Mouse (Mus musculus): ENCODE data around the gene Scn2b. TPM values are rescaled to one million over a fixed set of nuclear protein-coding genes. Genes with fewer than 3 reads are reported as not detected.

The Scn2b gene
- polyA plus RNA-seq, 1 experiment from 2014 or later = 5.3 TPM

DNA sequence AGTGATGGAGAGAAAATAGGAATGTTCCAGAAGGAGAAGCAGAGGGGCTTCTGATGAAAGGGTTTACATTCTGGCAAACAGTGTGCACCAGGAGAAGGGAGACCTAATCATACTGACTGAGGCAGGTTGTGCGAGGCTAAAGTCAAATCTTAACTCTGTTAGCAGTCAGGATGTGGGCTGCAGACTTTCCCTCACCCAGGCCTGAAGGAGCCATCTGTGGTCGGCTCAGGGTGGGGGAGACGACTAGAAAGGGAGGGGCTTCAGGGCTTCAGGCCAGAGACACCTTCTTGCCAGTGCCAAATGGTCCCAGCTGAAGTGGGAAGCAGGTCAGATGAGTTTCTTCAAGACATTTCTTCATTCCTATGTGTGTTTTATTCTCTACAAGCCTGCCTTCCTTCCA, 19.2 kb upstream of the Scn2b start:
- Histone ChIP-seq H3K36me3 (no peaks in the 10 kb centered on the region), H3K4me2 (replicated peaks) (no peak overlapping the region), H3K9ac (replicated peaks) (no peak overlapping the region), H3K27me3 (no peaks in the 10 kb centered on the region), H3K4me3 (no peak overlapping the region), H3K4me1 (no peaks in the 10 kb centered on the region), H3K9me3 (no peaks in the 10 kb centered on the region), H3K27ac (replicated peaks) (no peak overlapping the region)
- no peak for ATAC-seq (replicated peaks)
- 54% methylated on average over 3 of the region's 3 CpGs for WGBS

DNA sequence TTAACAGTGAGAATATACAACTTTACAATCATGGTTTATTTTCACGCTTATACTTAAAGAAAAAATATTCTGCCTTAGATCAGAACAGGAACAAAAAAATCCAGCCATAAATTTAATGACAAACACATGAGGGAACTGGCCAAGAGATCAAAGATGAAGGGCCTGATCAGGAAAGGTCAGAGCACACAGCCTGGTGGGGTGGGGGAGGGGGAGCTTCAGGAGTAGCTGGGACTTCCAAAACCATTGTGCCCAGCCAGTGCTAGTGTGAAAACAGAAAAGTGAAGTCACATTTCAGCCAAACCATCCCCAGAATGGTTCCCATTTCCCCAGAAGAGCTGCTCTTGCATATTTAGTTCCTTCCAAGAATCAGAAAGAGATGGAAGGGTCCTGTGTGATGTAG, 15.1 kb upstream of the Scn2b start:
- Histone ChIP-seq H3K4me1 (no peaks in the 10 kb centered on the region), H3K27ac (replicated peaks) (no peak overlapping the region), H3K4me2 (replicated peaks) (no peak overlapping the region), H3K36me3 (no peaks in the 10 kb centered on the region), H3K9ac (replicated peaks) (no peak overlapping the region), H3K27me3 (no peaks in the 10 kb centered on the region), H3K4me3 (no peak overlapping the region), H3K9me3 (no peaks in the 10 kb centered on the region)
- WGBS = 93% methylated on average over 1 of the region's 1 CpGs
- ATAC-seq (replicated peaks) = no peak

DNA sequence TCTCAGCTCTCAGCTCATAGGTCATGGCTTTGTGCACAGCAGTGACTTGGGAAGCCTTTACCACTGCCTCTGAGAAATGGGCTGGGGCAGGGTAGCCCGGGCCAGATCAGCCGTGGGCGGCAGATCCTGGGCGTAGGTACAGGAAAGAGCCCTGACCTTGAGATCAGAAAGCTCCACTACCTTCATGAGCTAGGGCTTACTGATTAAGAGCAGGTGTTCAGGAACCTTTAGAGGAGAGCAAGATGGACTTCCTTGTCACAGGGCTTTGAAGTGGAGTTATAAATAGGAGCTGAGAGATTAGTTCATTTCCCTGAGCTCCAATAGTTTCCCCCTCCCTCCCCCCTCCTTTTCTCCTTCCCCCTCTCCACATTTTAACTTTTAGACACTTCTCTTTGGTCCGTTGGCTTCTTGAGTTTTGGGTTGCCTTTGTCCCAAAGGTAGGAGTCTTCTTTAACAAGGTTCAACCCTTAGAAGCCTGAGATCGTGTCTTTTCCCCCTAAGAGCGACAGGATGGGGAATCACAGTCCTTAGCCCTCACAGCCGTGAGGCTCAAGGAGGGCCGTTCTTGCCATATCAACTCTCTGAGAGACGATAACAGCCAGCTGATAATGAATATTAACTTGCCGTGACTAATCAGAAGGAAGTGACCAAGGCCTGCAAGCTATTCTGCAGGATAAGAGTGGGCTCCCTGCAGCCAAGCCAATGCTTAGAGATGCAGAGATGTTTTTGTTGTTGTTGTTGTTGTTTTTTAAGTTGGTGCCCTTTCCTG, 14.2 kb upstream of the Scn2b start:
- Histone ChIP-seq H3K4me2 (replicated peaks) (no peak overlapping the region), H3K9ac (replicated peaks) (no peak overlapping the region), H3K27ac (replicated peaks) (no peak overlapping the region), H3K4me1 (no peaks in the 10 kb centered on the region), H3K36me3 (no peaks in the 10 kb centered on the region), H3K4me3 (no peak overlapping the region), H3K27me3 (no peaks in the 10 kb centered on the region), H3K9me3 (no peaks in the 10 kb centered on the region)
- ATAC-seq (replicated peaks) = no peak
- WGBS = 84% methylated on average over 11 of the region's 11 CpGs

DNA sequence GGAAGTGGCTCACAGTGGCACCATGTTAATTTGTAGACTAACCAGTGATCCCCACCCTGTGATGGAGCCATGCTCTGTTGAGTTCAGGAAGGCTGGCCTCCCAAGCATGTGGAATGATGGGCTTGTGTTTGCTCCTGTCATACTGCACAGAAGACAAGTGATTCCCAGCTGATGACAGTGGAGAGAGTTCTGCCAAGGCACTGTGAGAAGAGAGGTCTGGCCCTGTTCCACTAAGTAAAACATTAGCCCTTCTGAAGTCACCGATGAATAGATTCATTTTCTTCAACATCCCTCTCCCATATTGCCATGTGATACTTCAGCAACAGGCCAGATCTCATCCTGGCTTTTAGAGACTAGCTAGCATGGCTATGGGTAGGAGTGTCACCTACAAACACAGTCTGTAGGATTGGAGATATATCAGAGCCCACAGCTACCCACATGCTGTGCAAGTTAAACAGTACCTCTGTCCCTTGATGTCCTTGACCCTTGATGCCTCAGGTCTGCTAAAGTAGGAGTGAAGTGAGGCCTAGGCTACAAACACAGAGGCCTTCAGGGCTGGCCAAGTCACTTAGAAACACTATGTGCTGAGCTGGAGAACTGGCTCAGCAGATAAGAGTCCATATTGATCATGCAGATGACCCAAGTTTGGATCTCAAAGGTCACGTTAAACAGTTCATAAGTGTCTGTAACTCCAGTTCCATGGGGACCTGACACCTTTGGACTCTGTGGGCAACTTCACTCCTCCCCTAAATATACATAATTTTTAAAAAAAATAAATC, 11.8 kb upstream of the Scn2b start:
- Histone ChIP-seq H3K4me2 (replicated peaks) (no peak overlapping the region), H3K27me3 (no peaks in the 10 kb centered on the region), H3K36me3 (no peaks in the 10 kb centered on the region), H3K9ac (replicated peaks) (no peak overlapping the region), H3K9me3 (no peaks in the 10 kb centered on the region), H3K4me1 (no peaks in the 10 kb centered on the region), H3K27ac (replicated peaks) (no peak overlapping the region), H3K4me3 (no peak overlapping the region)
- no peak for ATAC-seq (replicated peaks)
- WGBS = 86% methylated on average over 2 of the region's 2 CpGs

DNA sequence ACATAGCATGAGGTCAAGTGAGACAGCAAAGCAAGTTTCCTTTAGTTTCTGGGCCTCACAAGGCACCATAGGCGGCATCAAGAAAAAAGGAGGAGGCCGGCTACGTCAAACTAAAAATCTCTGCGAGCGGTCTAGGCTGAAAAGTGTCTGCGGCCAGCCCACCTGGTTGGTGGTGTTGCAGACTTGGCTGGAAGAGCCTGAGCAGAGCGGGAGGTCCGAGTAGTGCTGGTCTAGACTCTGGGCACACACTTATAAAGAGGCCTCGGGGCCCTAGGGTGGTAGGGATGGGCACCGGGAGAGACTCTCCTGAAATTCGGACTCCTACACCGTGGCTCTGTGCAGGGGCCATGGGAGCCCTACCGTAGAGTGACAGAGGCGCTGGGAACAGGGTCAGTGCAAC, 1.9 kb upstream of the Scn2b start:
- peak; percentile 59; the same call in 1 of the 2 replicates for ATAC-seq (replicated peaks)
- H3K36me3 ChIP-seq = no peaks in the 10 kb centered on the region
- 2% methylated on average over 14 of the region's 14 CpGs for WGBS
- peaks cover 26% of the 10 kb centered on the region for H3K4me1 ChIP-seq
- peak overlapping the region; percentile 42 for H3K9ac ChIP-seq (replicated peaks)
- peak overlapping the region; percentile 34; the same call in 1 of the 2 replicates for H3K27ac ChIP-seq (replicated peaks)
- H3K4me2 ChIP-seq (replicated peaks) = peak overlapping the region; percentile 76
- H3K9me3 ChIP-seq = no peaks in the 10 kb centered on the region
- 0 out of 2 replicates have a peak, but pooled peaks cover 3% of the 10 kb centered on the region for H3K27me3 ChIP-seq
- H3K4me3 ChIP-seq = peak overlapping the region; percentile 49

DNA sequence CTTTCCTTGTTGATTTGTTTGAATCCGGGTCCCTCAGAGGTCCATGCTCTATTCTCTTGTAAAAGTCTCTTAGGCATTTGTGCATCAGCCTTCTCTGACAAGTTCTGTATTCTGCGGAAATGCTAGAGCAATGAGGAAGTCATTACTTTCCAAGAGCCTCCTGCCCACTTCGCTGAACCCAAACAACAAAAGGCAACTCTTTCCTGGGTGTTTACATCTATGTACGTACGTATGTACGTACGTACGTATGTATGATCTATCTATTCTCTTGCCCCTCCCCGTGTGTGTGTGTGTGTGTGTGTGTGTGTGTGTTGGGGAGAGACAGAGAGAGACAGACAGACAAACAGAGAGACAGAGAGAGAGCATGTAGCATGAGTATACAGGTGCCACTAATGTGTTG, 763 bp upstream of the Scn2b start:
- H3K9me3 ChIP-seq = no peaks in the 10 kb centered on the region
- H3K4me2 ChIP-seq (replicated peaks) = no peak overlapping the region
- H3K27me3 ChIP-seq = 0 out of 2 replicates have a peak, but pooled peaks cover 3% of the 10 kb centered on the region
- no peak overlapping the region for H3K27ac ChIP-seq (replicated peaks)
- H3K4me1 ChIP-seq = peaks cover 31% of the 10 kb centered on the region
- no peak overlapping the region for H3K4me3 ChIP-seq
- WGBS = 73% methylated on average over 9 of the region's 9 CpGs
- ATAC-seq (replicated peaks) = no peak
- H3K9ac ChIP-seq (replicated peaks) = no peak overlapping the region
- no peaks in the 10 kb centered on the region for H3K36me3 ChIP-seq

DNA sequence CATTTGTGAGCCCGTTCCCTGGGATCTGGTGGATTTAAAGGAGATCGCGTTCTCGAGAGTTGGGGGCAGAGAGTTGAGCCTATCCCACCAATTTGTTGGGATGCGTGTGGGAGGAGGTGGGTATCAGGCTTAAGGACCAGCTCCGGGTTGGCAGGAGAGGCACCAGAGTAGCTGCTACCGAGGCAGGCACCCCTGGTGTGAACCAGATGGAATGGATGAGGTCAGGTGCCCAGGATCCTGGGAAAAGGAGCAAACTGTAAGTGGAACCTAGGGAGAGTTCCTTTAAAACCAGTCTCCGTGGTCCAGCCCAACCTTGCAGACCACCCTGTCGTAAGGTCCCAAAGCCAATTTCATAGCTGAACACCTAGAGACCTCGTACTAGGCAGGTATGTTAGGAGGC, 970 bp downstream of the Scn2b start:
- H3K4me3 ChIP-seq = peak overlapping the region; percentile 62

DNA sequence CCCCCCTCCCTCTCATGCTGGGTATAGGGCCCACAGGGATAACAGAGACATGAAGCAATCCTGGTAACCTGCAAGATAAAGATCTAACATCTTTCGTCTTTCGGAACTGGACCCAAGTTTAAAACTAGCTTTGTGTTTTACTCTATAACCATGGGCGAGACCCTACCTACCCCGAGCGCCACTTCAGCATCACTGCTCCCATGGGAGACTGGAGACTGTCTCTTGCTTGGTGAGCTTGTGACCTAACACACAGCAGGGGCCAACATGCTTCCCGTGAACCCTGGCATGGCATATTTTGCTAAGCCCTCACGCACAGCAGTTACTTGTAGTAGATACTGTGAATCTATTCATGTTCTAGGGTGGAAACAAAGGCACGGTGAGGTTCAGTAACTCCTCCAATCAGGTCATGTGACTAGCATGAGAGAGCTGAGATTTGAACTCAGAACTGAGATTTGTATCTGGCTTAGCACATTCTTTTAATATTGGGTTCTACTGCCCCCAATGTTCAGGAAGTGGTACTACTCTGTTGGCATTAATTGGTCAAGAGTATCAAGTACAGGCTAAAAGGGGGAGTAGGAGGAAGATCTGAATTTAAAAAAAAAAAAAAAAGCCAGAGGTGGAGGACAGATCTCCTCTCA, 1.9 kb downstream of the Scn2b start:
- ATAC-seq (replicated peaks) = no peak
- Histone ChIP-seq H3K4me3 (peak overlapping the region; percentile 62; the same call in 1 of the 2 replicates), H3K9me3 (no peaks in the 10 kb centered on the region), H3K27me3 (0 out of 2 replicates have a peak, but pooled peaks cover 3% of the 10 kb centered on the region), H3K27ac (replicated peaks) (no peak overlapping the region), H3K4me1 (peaks cover 40% of the 10 kb centered on the region), H3K36me3 (no peaks in the 10 kb centered on the region), H3K9ac (replicated peaks) (no peak overlapping the region), H3K4me2 (replicated peaks) (peak overlapping the region; percentile 50)
- 93% methylated on average over 8 of the region's 8 CpGs for WGBS

More for the DNA sequence above, 970 bp downstream of the Scn2b start:
- peaks cover 40% of the 10 kb centered on the region for H3K4me1 ChIP-seq
- no peaks in the 10 kb centered on the region for H3K36me3 ChIP-seq
- 22% methylated on average over 10 of the region's 10 CpGs for WGBS
- H3K27me3 ChIP-seq = 0 out of 2 replicates have a peak, but pooled peaks cover 3% of the 10 kb centered on the region
- ATAC-seq (replicated peaks) = no peak
- peak overlapping the region; percentile 50 for H3K4me2 ChIP-seq (replicated peaks)
- H3K9ac ChIP-seq (replicated peaks) = peak overlapping the region; percentile 76
- H3K27ac ChIP-seq (replicated peaks) = no peak overlapping the region
- H3K9me3 ChIP-seq = no peaks in the 10 kb centered on the region

DNA sequence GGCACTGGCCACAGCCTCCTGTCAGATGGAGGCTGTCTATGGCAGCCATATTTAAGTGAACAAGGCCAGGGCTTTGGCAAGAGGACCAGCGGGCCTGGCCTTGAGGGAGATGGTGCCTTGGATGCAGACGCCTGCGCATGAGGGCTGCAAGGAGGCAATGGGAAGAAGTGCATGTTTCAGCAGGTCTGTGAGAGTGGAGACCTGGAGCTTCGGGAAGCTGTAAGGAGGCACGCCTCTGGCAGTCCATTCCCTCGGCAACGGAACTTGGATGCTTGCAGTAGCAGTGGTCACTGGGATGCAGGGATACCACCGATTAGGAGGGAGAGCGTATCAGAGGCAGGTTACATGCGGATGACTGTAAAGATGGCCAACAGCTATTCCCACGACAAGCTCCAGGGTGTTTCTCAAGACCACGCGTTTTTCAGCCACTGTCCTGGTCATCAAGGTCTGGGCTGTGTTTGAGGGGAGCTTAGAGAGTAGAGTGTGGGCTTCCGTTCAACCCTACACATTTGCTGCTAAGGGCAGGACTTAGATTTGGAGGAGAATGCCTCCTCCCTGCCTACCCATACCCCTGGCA, 2.5 kb downstream of the Scn2b start:
- ATAC-seq (replicated peaks) = no peak
- H3K36me3 ChIP-seq = no peaks in the 10 kb centered on the region
- no peak overlapping the region for H3K4me3 ChIP-seq
- H3K27me3 ChIP-seq = 0 out of 2 replicates have a peak, but pooled peaks cover 3% of the 10 kb centered on the region
- H3K9ac ChIP-seq (replicated peaks) = no peak overlapping the region
- H3K4me2 ChIP-seq (replicated peaks) = no peak overlapping the region
- no peak overlapping the region for H3K27ac ChIP-seq (replicated peaks)
- WGBS = 90% methylated on average over 14 of the region's 14 CpGs
- H3K4me1 ChIP-seq = peaks cover 40% of the 10 kb centered on the region
- no peaks in the 10 kb centered on the region for H3K9me3 ChIP-seq

DNA sequence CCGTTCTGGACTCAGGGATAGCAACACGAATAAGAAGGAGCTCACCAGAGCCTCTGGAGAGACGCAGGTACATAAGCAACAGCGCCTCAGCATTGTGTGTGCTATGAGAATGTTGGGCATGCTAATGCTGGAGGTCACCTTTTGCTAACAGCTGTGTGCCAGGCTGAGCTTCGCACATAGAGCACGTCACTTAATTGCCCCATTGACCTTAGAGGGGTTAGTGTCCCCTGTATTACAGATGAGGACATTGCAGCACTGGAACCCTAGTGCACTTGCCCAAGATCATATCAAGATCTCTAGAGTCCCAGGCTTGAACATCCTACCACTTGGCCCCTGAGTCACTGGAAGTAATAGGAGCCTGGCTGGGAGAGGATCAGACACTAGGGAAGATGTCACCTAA, 3.0 kb downstream of the Scn2b start:
- 86% methylated on average over 6 of the region's 6 CpGs for WGBS
- H3K4me2 ChIP-seq (replicated peaks) = no peak overlapping the region
- no peak overlapping the region for H3K4me3 ChIP-seq
- no peaks in the 10 kb centered on the region for H3K9me3 ChIP-seq
- no peaks in the 10 kb centered on the region for H3K36me3 ChIP-seq
- no peak for ATAC-seq (replicated peaks)
- H3K27me3 ChIP-seq = no peaks in the 10 kb centered on the region
- H3K9ac ChIP-seq (replicated peaks) = no peak overlapping the region
- peaks cover 40% of the 10 kb centered on the region for H3K4me1 ChIP-seq
- H3K27ac ChIP-seq (replicated peaks) = no peak overlapping the region

DNA sequence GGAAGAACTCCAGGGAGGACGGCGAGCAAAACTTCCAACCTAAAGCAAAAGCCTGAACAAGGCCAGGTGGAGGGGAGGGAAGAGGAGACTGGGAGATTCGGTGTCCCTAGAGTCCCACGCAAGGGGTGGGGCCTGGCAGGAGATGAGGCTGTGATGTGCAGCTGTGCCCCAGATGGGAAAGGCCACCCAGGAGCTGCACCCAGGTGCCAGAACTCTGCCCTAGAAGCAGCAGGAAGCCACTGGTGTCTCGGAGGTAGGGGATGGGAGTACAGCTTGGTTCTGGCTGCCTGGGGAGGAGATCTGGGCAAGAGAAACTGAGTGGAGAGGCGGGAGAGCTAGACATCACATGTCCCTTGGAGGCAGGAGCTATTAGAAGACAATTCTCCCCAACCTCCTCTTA, 3.4 kb downstream of the Scn2b start:
- no peak overlapping the region for H3K4me3 ChIP-seq
- WGBS = 67% methylated on average over 6 of the region's 6 CpGs
- no peaks in the 10 kb centered on the region for H3K36me3 ChIP-seq
- no peaks in the 10 kb centered on the region for H3K9me3 ChIP-seq
- no peak overlapping the region for H3K9ac ChIP-seq (replicated peaks)
- no peak overlapping the region for H3K4me2 ChIP-seq (replicated peaks)
- no peak overlapping the region for H3K27ac ChIP-seq (replicated peaks)
- H3K4me1 ChIP-seq = peaks cover 37% of the 10 kb centered on the region
- ATAC-seq (replicated peaks) = no peak
- no peaks in the 10 kb centered on the region for H3K27me3 ChIP-seq

DNA sequence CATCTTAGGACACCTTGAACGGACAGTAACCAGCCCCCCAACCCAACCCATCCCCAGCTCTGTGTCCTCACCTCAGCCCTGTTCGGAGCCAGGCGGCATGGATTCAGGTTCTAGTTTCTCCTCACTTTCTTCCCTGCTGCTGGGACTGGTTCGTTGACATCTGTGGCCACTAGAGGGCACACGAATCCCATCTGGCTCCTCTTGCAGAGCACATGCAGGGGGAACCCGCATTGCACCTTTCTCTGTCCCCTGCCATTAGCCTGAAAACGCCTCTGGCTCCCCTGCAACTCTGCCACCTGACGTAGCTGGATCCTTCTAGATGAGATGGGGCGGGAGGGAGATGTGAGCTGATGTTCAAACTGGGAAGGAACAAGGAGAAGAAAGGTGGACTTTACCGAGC, 4.2 kb downstream of the Scn2b start:
- Histone ChIP-seq H3K4me2 (replicated peaks) (peak overlapping the region; percentile 34), H3K9ac (replicated peaks) (peak overlapping the region; percentile 14; the same call in 1 of the 2 replicates), H3K4me3 (peak overlapping the region; percentile 20), H3K27ac (replicated peaks) (no peak overlapping the region), H3K9me3 (no peaks in the 10 kb centered on the region), H3K4me1 (peaks cover 34% of the 10 kb centered on the region), H3K36me3 (no peaks in the 10 kb centered on the region), H3K27me3 (no peaks in the 10 kb centered on the region)
- 4% methylated on average over 10 of the region's 10 CpGs for WGBS
- peak; percentile 54 for ATAC-seq (replicated peaks)

Data from forebrain, embryonic 15.5 days (tissue).